Mouse (Mus musculus) neutrophil, adult 5-6 weeks (primary cell): ENCODE results near the gene Tm9sf4. TPM values are rescaled to one million over a fixed set of nuclear protein-coding genes. Genes with fewer than 3 reads are reported as not detected.
A peak's percentile ranks its signal among the peaks of the same experiment; 100 is the strongest.

Experiments used
- ATAC-seq: fragments of 151-379, 151-347 bp; 2 replicates; pipeline ENCODE4 v1.8.0; 2017; ENCODE audit warnings: mild to moderate bottlenecking, moderate TSS enrichment; ENCODE audit not compliant: insufficient number of reproducible peaks, poor library complexity, low FRiP score, severe bottlenecking; ENCODE audit errors: extremely low read depth
- total RNA-seq: library from RNA; stranded (forward); fragments of 200-1000 nt; gene quantifications from 2 replicates; pipeline ENCODE4 v1.2.3, GENCODE M21; 2017

Tm9sf4 gene
- total RNA-seq, result 44.8 and 59.6 TPM in 2 replicates

DNA sequence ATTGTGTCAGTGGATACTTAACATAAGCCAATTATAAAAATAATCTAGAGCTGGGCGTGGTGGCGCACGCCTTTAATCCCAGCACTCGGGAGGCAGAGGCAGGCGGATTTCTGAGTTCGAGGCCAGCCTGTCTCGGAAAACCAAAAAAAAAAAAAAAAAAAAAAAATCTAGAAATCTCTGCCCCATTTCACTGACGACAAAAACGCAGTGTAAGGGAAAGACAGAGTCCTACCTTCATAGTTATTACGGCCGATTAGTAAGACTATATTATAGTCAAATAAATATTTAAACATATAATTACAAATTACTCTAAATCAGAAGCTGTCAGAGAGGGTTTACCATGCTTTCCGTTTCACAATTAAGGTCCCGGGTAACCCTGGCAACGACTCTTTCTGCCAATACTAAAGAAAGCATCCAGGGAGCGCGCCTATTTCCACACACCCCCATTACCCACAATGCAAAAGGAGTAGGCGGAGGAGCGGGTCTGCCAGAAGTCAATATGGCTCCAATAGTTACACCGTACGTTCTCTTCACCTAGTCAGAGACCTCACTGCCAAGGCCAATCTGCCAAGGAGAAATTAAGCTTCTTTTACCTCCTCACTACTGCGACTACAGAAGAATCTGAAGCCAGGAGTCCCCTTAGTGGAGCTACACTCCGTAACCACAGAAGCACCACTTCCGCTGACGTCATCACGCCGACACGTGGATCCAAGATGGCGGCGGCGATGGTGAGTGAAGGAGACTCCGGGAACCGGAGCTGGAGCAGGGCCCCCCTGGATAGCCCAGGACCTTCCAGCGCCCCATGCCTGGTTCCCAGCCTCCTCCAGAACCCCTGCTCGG lies at the start of gene Tm9sf4:
Gene Tm9sf4 (plus strand): TSS at position 460 of the 840 bp plus-strand sequence.
- peak; percentile 94 for ATAC-seq

- no peak for ATAC-seq
These were observed 45.4 kb upstream of the Tm9sf4 start for GRCm38 (mm10) chr2:153115679-153116081.

GRCm38 (mm10) chr2:153117051-153117486 lies 44.0 kb upstream of the Tm9sf4 start:
- ATAC-seq, result peak; percentile 50

DNA sequence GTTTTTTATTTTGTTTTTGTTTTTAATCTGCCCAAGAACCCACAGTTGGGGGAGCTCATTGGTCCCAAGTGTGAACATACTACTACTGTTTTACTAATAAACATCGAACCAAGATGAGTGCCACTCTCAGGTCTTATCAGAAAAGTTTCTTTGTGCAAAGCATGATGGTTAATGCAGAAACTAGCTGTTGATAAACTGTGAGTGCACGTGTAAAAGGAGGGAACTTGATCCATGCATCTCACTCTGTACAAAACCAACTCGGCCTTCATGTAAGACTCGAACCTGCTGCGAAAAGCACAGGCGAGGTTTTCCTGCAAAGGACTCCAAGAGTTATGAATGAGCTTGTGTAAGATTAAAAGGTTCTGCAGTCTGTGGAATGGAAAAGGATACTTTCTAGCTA lies 41.6 kb upstream of the Tm9sf4 start:
- ATAC-seq, result no peak

- peak; percentile 68 for ATAC-seq
These were observed 41.0 kb upstream of the Tm9sf4 start for GRCm38 (mm10) chr2:153120126-153120525.

DNA sequence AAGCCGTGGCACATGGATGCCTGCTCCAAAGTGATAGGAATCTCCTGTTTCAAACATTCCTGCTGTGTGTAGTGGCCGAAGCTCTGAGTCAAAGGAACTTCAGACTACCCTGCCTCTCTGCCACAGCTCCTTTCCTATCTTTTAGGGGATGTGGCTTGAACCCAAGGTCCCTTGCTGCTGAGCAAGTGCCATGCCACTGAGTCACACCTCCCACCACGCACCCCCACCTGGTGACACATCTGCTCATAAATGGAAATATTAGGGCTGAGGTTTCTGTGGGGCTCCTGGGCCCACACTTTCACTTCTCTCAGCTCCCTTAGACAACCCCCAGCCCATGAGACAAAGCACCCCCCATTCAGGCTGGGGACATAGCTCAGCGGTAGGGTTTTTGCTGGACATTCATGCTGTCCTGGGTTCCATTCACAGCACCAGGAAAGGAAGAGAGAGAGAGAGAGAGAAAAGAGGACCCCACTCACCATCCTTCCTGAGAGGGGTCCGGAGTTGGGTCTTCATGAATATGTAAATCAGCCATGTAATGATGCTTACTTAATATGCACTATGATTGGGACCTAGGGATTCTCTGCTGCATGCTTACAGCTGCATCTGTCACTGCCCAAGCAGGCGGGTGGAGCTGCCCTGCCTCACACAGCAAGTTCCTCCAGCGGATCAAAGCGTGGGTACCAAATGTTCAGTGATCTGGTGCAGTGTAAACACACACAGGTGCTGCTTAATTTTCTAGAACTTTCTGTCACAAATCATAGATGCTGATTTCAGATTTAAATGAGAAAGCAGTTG lies 39.1 kb upstream of the Tm9sf4 start:
- no peak for ATAC-seq

GRCm38 (mm10) chr2:153122701-153123100 lies 38.4 kb upstream of the Tm9sf4 start:
- ATAC-seq, result no peak

- peak; percentile 41; the same call in 1 of the 2 replicates for ATAC-seq
These were observed 35.2 kb upstream of the Tm9sf4 start for GRCm38 (mm10) chr2:153125875-153126274.

DNA sequence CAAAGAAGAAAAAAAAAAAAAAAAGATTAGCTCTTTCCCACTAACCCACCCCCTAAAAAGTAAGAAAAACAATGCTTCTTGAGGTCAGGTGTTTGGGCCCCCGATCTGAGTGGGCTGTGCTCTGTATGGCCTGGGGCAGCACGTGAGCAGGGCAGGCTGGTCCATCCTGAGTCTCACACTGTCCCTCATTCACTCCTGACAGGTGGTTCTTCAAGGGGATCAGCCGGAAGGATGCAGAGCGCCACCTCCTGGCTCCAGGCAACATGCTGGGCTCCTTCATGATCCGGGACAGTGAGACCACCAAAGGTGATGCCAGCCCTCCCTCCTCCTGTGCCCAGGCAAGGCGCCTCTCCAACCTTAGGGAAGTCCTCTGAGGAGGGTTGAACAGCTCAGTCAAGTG lies 30.1 kb upstream of the Tm9sf4 start:
- ATAC-seq, result peak; percentile 41; the same call in 1 of the 2 replicates

DNA sequence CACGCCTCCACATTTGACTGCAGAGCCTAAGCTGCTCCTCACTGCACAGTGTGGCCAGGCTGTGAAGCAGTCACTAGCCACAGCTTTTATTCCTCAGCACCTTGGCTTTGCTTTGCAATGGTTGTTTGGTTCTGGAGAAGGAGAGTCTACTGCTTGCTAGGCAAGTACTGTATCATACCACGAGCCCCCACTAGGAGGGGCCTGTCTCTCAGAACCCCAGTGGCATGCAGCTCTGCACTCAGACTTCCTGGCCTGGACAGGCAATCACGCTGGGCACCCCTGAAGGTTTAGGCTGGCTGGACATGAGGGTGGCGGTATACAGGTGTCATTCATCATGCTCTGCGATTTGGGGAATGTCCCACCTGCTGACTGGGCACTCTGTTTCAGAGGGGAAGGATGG lies 26.9 kb upstream of the Tm9sf4 start:
- no peak for ATAC-seq

DNA sequence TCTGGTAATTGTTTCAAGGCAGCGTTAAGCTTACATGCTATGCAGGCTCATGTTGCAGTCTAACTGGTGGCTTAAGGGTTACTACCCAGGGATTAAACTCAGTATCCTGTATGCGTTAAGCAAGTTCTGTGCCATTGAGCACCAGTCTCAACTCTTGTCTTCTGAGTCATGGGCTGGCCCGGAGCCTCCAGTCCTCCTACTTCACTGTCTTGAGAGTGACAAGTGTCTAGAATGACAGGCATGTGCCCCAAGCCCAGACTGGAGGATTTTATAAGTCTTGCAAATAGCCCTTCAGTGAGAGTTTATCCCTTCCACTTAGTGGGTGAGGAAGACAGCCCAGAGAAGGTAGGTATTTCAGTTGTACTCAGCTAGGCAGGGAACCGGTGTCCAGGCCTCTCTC lies 24.9 kb upstream of the Tm9sf4 start:
- ATAC-seq, result no peak

DNA sequence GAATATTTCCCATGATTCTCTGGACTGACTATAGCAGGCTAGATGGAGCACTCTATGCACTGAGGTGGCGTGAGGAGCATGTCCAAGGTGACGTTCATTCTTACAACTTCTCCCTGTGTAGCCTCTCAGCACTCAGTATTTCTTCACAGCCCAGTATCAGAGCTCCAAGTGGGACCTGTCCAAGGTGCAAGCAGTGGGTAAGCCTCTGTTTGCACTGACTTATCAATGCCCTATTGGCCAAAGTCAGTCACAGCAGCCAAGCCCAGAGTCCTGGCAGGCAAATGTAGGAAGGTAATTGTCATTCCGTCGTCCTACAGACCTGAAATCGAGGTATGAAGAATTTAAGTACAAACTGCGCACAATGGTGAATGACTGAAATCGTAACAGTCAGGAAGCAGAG lies 21.9 kb upstream of the Tm9sf4 start:
- ATAC-seq, result no peak

GRCm38 (mm10) chr2:153139996-153140613 lies 21.0 kb upstream of the Tm9sf4 start:
- ATAC-seq, result no peak

GRCm38 (mm10) chr2:153142620-153143199 lies 18.4 kb upstream of the Tm9sf4 start:
- peak; percentile 47; the same call in 1 of the 2 replicates for ATAC-seq

GRCm38 (mm10) chr2:153145346-153145745 lies 15.8 kb upstream of the Tm9sf4 start:
- no peak for ATAC-seq

GRCm38 (mm10) chr2:153147236-153147635 lies 13.9 kb upstream of the Tm9sf4 start:
- no peak for ATAC-seq

- ATAC-seq, result peak; percentile 79
These were observed 13.4 kb upstream of the Tm9sf4 start for GRCm38 (mm10) chr2:153147715-153148114.

- no peak for ATAC-seq
These were observed 11.4 kb upstream of the Tm9sf4 start for GRCm38 (mm10) chr2:153149742-153150141.

DNA sequence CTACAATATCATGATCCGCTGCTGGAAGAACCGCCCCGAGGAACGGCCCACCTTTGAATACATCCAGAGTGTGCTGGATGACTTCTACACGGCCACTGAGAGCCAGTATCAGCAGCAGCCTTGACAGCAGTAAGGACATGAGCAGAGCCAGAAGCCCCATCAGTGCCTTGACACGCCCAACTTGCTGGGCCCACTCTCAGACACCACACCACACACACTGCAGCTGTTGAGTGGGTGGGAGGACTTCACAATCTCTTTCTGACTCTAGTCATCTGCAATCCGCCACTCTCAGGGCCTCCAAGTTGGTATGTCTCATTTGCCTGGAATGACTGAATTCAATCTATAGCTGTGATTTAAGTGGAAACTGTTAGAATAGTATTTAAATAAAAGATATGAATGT lies 10.1 kb upstream of the Tm9sf4 start:
- ATAC-seq, result no peak
